ENCODE assay signal across 19 mouse cellular contexts in genomic region chr5:100642316-100642715, GRCm38 (mm10).
"Had no signal": no experiment of that assay in that cellular context is flagged by ENCODE, and none has a peak within 500 bp of the region (broad histone marks: within the 10 kb centered on the region; RNA-seq: fewer than 3 reads in every experiment).

No protein-coding gene starts in this region.

- H3K27ac ChIP-seq: kidney, postnatal 0 days; layer of hippocampus, adult 2 months; limb, embryonic 12.5 days; limb, embryonic 15.5 days; liver, embryonic 14.5 days; macrophage; midbrain, embryonic 12.5 days; midbrain, embryonic 15.5 days had no signal

- H3K27me3 ChIP-seq: limb, embryonic 12.5 days; limb, embryonic 15.5 days; midbrain, embryonic 12.5 days; midbrain, embryonic 15.5 days had no signal

- H3K4me3 ChIP-seq: layer of hippocampus, adult 2 months; limb, embryonic 12.5 days; limb, embryonic 15.5 days; midbrain, embryonic 12.5 days; midbrain, embryonic 15.5 days; myocyte had no signal

- ATAC-seq: liver, postnatal 0 days; lung, postnatal 0 days; midbrain, embryonic 15.5 days had no signal

- H3K9me3 ChIP-seq: limb, embryonic 12.5 days; limb, embryonic 15.5 days; midbrain, embryonic 15.5 days had no signal

- H3K4me1 ChIP-seq: limb, embryonic 12.5 days; limb, embryonic 15.5 days; midbrain, embryonic 12.5 days; midbrain, embryonic 15.5 days had no signal

- H3K4me2 ChIP-seq: limb, embryonic 12.5 days; limb, embryonic 15.5 days; liver, embryonic 11.5 days; lung, embryonic 14.5 days; midbrain, embryonic 12.5 days; midbrain, embryonic 15.5 days had no signal

- H3K9ac ChIP-seq: limb, embryonic 12.5 days; limb, embryonic 15.5 days; liver, embryonic 14.5 days; lung, embryonic 14.5 days; midbrain, embryonic 12.5 days; midbrain, embryonic 15.5 days had no signal

- DNase-seq: kidney, adult 2 months; kidney, postnatal 25 days; layer of hippocampus, adult 9-11 months; left cerebral cortex, postnatal 4 days; liver, postnatal 0 days; lung, embryonic 14.5 days; thymus, adult 18-20 months; thymus, postnatal 36 days had no signal

- H3K36me3 ChIP-seq: limb, embryonic 12.5 days; limb, embryonic 15.5 days; midbrain, embryonic 12.5 days; midbrain, embryonic 15.5 days had no signal
